Mouse (Mus musculus) kidney, embryonic 16.5 days (tissue): ENCODE data around the gene Zfp599. TPM values are rescaled to one million over a fixed set of nuclear protein-coding genes. Genes with fewer than 3 reads are reported as not detected.

ENCODE experiments used
- ATAC-seq: fragments of 200-750 bp; cut with Nextera tagmentation; 2 replicates; pipeline ENCODE4 v1.8.0; 2017; ENCODE audit warnings: moderate TSS enrichment; ENCODE audit not compliant: low FRiP score, low TSS enrichment
- H3K27ac ChIP-seq: fragments of 300-500 bp; sonication (generic); 2 replicates; pipeline ENCODE4 v1.5.1; 2014; ENCODE audit warnings: low read length
- H3K27me3 ChIP-seq: fragments of 300-500 bp; sonication (generic); 2 replicates; pipeline ENCODE4 v1.6.1; 2014; ENCODE audit warnings: low read length, control low read depth, mixed read lengths; ENCODE audit not compliant: insufficient read depth
- H3K36me3 ChIP-seq: fragments of 300-500 bp; sonication (generic); 2 replicates; pipeline ENCODE4 v1.6.1; 2014; ENCODE audit warnings: low read length, control low read depth, mixed read lengths; ENCODE audit not compliant: insufficient read depth
- H3K4me1 ChIP-seq: fragments of 300-500 bp; sonication (generic); 2 replicates; pipeline ENCODE4 v1.6.1; 2014; ENCODE audit warnings: low read length, control low read depth, mixed read lengths; ENCODE audit not compliant: insufficient read depth
- H3K4me2 ChIP-seq: fragments of 300-500 bp; sonication (generic); replicated peaks from 2 replicates; pipeline ENCODE4 v1.6.1; 2014; ENCODE audit warnings: low read depth, low read length
- H3K4me3 ChIP-seq: fragments of 300-500 bp; sonication (generic); 2 replicates; pipeline ENCODE4 v1.5.1; 2014; ENCODE audit warnings: mild to moderate bottlenecking, low read length
- H3K9ac ChIP-seq: fragments of 300-500 bp; sonication (generic); replicated peaks from 2 replicates; pipeline ENCODE4 v1.6.1; 2014; ENCODE audit warnings: low read length
- H3K9me3 ChIP-seq: fragments of 300-500 bp; sonication (generic); 2 replicates; pipeline ENCODE4 v1.6.1; 2016; ENCODE audit warnings: low read length, control low read depth
- WGBS: fragments of 180-500 bp; shearing (Covaris S2); extraction: QIAGEN DNeasy Blood & Tissue Kit; methylation state at CpG from one replicate; pipeline ENCODE4 v1.1.7; 2014; 5-methylcytosine and 5-hydroxymethylcytosine counted together
- polyA plus RNA-seq: library from polyadenylated mRNA; unstranded; fragments of >200 nt; fragmentation: Nextera tagmentation; extraction: Ambion mirVana; gene quantifications from 2 replicates; pipeline ENCODE4 v1.2.1, GENCODE M21; 2015

The Zfp599 gene
- polyA plus RNA-seq, 1 experiment from 2014 or later, result 4.9 TPM

DNA sequence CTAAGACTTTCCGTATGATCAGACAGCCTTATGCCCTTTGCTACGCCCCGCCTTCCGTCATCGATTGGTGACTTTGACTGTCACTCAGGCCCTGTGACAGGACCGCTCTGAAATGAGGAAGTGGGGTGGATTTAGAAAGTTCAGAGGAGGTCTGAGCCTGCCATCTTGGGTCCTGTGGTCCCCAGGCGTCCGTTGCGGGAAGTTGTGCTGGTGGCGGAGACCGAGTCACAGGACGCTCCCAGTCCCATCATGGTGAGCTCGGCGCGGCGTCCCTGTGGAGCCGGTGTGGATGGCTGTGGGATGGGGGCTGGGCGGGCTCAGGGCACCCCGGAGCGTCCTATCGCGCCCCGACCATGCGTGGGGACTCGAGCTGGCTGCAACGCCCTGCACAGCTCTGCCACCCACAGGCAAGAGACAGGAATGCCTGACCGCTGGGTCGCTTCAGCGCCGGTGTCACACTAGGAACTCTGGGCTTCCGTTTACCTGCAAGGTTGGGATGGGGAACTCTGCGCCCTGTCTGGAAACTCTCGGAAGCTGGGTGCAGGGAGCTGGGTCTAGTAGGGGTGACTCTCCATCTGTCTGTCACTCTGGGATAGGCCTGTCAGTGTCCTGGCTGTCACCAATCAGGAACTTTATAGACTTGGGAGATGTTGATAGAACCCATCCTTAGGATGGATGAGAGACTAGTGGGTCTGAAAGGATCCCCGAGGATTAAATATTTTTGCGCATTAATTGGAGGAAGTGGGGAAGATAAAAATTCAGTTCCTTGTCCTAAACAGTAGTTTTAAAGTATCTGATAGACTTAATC lies 33.9 kb downstream of the Zfp599 start, which contains the start of gene Zfp809:
Gene Zfp809 (plus strand): TSS at position 134 of the 808 bp plus-strand sequence.
- peak; percentile 99 for ATAC-seq
- no peaks in the 10 kb centered on the region for H3K27me3 ChIP-seq
- peak within 1 kb of the TSS; percentile 83 for H3K4me2 ChIP-seq
- peak within 1 kb of the TSS; percentile 95 for H3K27ac ChIP-seq
- no peaks in the 10 kb centered on the region for H3K36me3 ChIP-seq
- H3K4me1 ChIP-seq, result peaks cover 4% of the 10 kb centered on the region
- 2% methylated on average over 35 of the region's 35 CpGs for WGBS
- H3K9ac ChIP-seq, result peak within 1 kb of the TSS; percentile 83
- 0 out of 2 replicates have a peak, but pooled peaks cover 2% of the 10 kb centered on the region for H3K9me3 ChIP-seq
- H3K4me3 ChIP-seq, result peak within 1 kb of the TSS; percentile 73

- peak overlapping the region; percentile 83 for H3K4me2 ChIP-seq
- H3K27ac ChIP-seq, result peak overlapping the region; percentile 95; the same call in 1 of the 2 replicates
- 28% methylated on average over 17 of the region's 17 CpGs for whole genome bisulfite sequencing
- no peaks in the 10 kb centered on the region for H3K36me3 ChIP-seq
- H3K27me3 ChIP-seq, result no peaks in the 10 kb centered on the region
- peak overlapping the region; percentile 73 for H3K4me3 ChIP-seq
- H3K9ac ChIP-seq, result peak overlapping the region; percentile 83
- ATAC-seq, result peak; percentile 68
- H3K9me3 ChIP-seq, result 0 out of 2 replicates have a peak, but pooled peaks cover 2% of the 10 kb centered on the region
- H3K4me1 ChIP-seq, result peaks cover 4% of the 10 kb centered on the region
Observed at GRCm38 (mm10) chr9:22224536-22225503, 34.9 kb downstream of the Zfp599 start.

GRCm38 (mm10) chr9:22224066-22224465 lies 35.6 kb downstream of the Zfp599 start:
- Histone ChIP-seq H3K9me3 (0 out of 2 replicates have a peak, but pooled peaks cover 2% of the 10 kb centered on the region), H3K9ac (no peak overlapping the region), H3K27ac (no peak overlapping the region), H3K27me3 (no peaks in the 10 kb centered on the region), H3K36me3 (no peaks in the 10 kb centered on the region), H3K4me3 (no peak overlapping the region), H3K4me2 (no peak overlapping the region), H3K4me1 (peaks cover 4% of the 10 kb centered on the region)
- WGBS, result 91% methylated on average over 4 of the region's 4 CpGs
- ATAC-seq, result no peak

- no peaks in the 10 kb centered on the region for H3K27me3 ChIP-seq
- H3K36me3 ChIP-seq, result no peaks in the 10 kb centered on the region
- H3K9me3 ChIP-seq, result no peaks in the 10 kb centered on the region
- 39% methylated on average over 7 of the region's 8 CpGs for WGBS
- no peak for ATAC-seq
- H3K4me3 ChIP-seq, result no peak overlapping the region
- no peaks in the 10 kb centered on the region for H3K4me1 ChIP-seq
- no peak overlapping the region for H3K27ac ChIP-seq
- H3K9ac ChIP-seq, result no peak overlapping the region
- no peak overlapping the region for H3K4me2 ChIP-seq
Observed at GRCm38 (mm10) chr9:22217858-22218493, 41.7 kb downstream of the Zfp599 start.

- no peaks in the 10 kb centered on the region for H3K4me1 ChIP-seq
- no peak overlapping the region for H3K9ac ChIP-seq
- H3K27me3 ChIP-seq, result no peaks in the 10 kb centered on the region
- H3K4me3 ChIP-seq, result no peak overlapping the region
- WGBS, result 51% methylated on average over 3 of the region's 3 CpGs
- no peak overlapping the region for H3K27ac ChIP-seq
- ATAC-seq, result no peak
- H3K9me3 ChIP-seq, result no peaks in the 10 kb centered on the region
- no peaks in the 10 kb centered on the region for H3K36me3 ChIP-seq
- H3K4me2 ChIP-seq, result no peak overlapping the region
Observed at GRCm38 (mm10) chr9:22216705-22217104, 43.0 kb downstream of the Zfp599 start.

DNA sequence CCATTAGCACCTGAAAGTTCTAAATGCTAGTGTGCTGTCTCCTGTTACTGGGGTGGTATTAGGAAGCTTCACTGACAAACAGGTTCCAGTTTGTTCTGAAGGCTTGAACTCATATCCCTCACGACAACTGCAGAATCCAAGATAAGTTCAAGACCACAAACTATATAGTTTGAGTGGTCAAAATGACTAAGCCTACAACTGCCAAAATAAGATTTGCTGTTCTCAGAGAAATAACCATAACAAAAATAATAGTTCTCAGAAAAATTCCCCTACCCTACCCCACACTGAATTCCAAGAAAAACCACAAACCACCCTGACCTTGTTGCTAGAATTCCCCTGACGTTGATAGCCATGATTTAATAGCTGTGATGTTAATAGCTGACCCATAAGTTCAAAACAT lies 45.1 kb downstream of the Zfp599 start:
- H3K9ac ChIP-seq, result no peak overlapping the region
- no peaks in the 10 kb centered on the region for H3K9me3 ChIP-seq
- no peak for ATAC-seq
- 80% methylated on average over 2 of the region's 2 CpGs for WGBS
- H3K27ac ChIP-seq, result no peak overlapping the region
- H3K36me3 ChIP-seq, result no peaks in the 10 kb centered on the region
- no peak overlapping the region for H3K4me3 ChIP-seq
- H3K27me3 ChIP-seq, result no peaks in the 10 kb centered on the region
- no peak overlapping the region for H3K4me2 ChIP-seq
- H3K4me1 ChIP-seq, result no peaks in the 10 kb centered on the region

- 53% methylated on average over 2 of the region's 2 CpGs for WGBS
- Histone ChIP-seq H3K4me3 (peak overlapping the region; percentile 1; the same call in 1 of the 2 replicates), H3K27ac (peak overlapping the region; percentile 57), H3K4me2 (peak overlapping the region; percentile 27; the same call in 1 of the 2 replicates), H3K36me3 (no peaks in the 10 kb centered on the region), H3K27me3 (no peaks in the 10 kb centered on the region), H3K9ac (no peak overlapping the region), H3K4me1 (no peaks in the 10 kb centered on the region), H3K9me3 (no peaks in the 10 kb centered on the region)
- ATAC-seq, result no peak
Observed at GRCm38 (mm10) chr9:22213785-22214194, 45.9 kb downstream of the Zfp599 start.
